Mouse (Mus musculus) brain, embryonic 14.5 days (tissue): Measurements from ENCODE around the gene Chchd5.

Experiments
- CTCF ChIP-seq: fragments of 200-500 bp; IDR thresholded peaks from 2 replicates; pipeline ENCODE4 v1.5.1; 2012; ENCODE audit warnings: inconsistent platforms, mild to moderate bottlenecking, moderate library complexity, borderline replicate concordance; ENCODE audit not compliant: insufficient read depth, insufficient read length; ENCODE audit errors: extremely low read depth
- POLR2A ChIP-seq: fragments of 200-500 bp; IDR thresholded peaks from 2 replicates; pipeline ENCODE4 v1.6.1; 2012; ENCODE audit warnings: mild to moderate bottlenecking, inconsistent platforms, borderline replicate concordance; ENCODE audit not compliant: poor library complexity, insufficient read depth, insufficient read length, severe bottlenecking; ENCODE audit errors: extremely low read depth

DNA sequence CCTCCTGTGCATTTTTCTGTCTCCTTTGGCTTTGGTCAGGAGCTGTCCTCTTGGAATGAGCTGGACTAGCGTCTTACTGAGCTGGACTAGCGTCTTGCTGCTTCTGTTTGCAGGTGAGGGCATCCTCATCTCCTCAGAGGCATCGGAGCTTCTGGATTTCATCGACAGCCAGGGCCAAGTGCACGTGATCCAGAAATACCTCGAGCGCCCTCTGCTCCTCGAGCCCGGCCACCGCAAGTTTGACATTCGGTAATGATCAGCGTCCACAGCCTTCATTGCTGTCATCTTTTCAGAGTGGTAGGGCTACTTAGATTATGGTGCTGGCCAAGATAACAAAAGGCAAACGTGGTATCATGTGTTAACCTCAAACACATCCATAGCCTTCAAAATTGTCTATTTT lies 48.4 kb upstream of the Chchd5 start:
- TF ChIP-seq CTCF, result no peak
- no peak for TF ChIP-seq POLR2A
